Mouse (Mus musculus): ENCODE data around the gene Pomp. TPM values are rescaled to one million over a fixed set of nuclear protein-coding genes. Genes with fewer than 3 reads are reported as not detected.
"Not testable (repeated sequence)": the region's sequence is repeated elsewhere in the genome, so short reads cannot be mapped to it uniquely, and the experiment has no call there.

The Pomp gene
- total RNA-seq, 2 experiments from 2014 or later, result 149 to 163 TPM

GRCm38 (mm10) chr5:147894455-147895076, 34.3 kb downstream of the Pomp start, which contains the start of gene Slc46a3:
Slc46a3 (minus strand) TSS chr5:147894815.
- DNase-seq (ENCODE audit: extremely low spot score in 1 of 2, low spot score in 2 of 2), result peak; percentile 88 to 94
- intact Hi-C loops (cut with DNase I), result no loop called here

DNA sequence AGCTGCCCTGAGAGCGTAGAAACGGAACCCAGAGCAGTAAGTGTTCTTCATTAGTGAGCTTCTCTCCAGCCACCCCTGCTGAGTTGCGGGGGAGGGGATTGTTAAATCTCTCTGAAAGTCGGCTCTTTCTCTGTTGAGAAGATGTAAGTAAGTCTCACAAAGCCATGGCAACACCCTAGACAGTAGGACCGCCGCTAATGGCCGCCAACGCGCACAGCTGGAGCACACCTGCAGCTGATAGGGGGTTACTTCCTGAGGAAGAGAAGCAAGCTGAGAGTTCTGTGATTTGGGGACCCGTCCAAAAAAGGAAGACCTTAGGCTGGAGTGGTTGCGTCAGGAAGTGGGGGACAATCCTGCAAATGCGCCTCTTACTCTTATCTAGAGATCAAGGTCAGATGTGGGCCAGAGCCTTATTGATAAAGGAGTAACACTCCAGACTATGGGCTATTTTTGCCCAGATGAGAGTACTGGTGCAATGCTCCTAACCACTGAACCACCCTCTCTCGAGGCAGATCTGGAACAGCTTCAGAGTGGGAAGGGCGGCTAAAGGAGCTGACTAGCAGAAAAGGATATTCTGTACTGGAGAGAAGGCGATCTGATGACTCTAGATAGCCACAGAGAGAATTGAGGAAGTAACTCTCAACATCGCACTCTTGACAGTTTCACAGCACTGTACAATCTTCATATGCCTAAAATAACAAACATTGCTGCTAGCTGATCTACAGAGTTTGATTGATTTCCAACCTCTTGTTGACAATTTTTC, 35.4 kb downstream of the Pomp start:
- peak in 1 of 2 experiments; percentile 43 for DNase-seq (ENCODE audit: extremely low spot score in 1 of 2, low spot score in 2 of 2)
- intact Hi-C loops (cut with DNase I), result no loop called here

DNA sequence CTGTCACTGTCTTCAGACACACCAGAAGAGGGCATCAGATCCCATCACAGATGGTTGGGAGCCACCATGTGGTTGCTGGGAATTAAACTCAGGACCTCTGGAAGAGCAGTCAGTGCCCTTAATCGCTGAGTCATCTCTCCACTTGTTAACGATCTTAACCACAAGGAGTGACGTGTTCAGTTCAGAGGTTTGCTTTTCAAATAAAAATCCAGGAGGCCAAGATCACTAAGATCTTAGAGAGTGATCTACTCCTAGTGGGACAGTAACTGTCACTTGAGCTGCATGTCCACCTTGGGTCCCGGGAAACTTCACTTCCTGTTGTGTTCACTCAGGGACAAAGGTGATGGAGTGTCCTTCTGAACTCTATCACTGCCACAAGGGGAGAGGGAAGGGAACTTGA, 36.2 kb downstream of the Pomp start:
- intact Hi-C loops (cut with DNase I); DNase-seq (ENCODE audit: extremely low spot score in 1 of 2, low spot score in 2 of 2): not testable (repeated sequence)

DNA sequence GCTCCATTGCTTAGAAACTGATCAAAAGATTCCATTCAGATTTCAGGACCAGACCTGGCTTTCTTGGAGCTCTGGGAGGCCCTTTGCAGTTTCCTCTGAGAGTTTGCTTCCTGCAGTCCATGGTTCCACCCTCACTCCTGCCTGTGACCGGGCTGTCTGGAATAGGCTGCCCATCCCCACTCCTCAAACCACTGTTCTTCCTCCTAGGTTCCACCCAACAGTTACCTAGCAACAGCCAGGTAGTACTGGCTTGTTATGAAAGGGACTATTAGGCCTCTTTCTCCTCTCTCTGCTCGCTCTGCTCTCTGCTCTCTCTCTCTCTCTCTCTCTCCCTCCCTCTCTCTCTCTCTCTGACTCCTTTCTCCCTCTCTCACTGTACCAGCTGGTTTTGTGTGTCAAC, 38.0 kb downstream of the Pomp start:
- intact Hi-C loops (cut with DNase I), result no loop called here
- DNase-seq (ENCODE audit: extremely low spot score in 1 of 2, low spot score in 2 of 2), result no peak

- DNase-seq (ENCODE audit: extremely low spot score in 1 of 2, low spot score in 2 of 2), result no peak
- intact Hi-C loops (cut with DNase I), result no loop called here
Observed at GRCm38 (mm10) chr5:147898968-147899549, 38.8 kb downstream of the Pomp start.

DNA sequence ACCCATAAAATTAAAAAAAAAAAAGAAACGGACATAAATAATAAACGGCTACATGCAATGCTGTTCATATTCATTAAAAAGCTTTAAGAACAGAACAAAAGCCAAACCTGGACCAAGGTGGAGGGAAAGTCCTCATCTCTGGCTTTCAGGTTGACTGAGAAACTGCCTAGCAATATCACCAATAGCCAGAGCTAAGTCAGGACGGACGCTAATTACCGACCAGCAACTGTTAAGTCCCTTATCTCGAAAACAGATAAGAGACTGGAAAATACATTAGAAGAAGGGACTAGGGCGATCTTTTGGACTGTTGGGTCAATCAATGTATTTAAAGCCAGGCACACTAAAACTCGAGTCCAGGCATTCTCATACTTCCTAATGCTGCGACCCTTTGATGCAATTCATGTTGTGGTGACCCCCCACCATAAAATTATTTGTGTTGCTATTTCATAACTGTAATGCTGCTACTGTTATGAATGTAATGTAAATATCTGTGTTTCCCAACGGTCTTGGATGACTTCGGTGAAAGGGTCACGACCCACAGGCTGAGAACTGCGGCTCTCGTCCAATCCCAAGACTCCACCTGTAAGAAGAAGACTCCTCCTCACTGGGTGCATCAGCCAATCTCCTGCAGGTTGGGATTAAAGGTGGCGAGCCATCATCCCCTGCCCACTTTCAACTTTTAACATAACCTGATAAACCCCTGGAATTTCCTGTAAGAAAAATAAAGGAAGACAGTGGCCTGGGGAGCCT, 41.9 kb downstream of the Pomp start:
- no peak for DNase-seq (ENCODE audit: extremely low spot score in 1 of 2, low spot score in 2 of 2)
- intact Hi-C loops (cut with DNase I), result no loop called here

GRCm38 (mm10) chr5:147903166-147903565, 42.9 kb downstream of the Pomp start:
- no peak for DNase-seq (ENCODE audit: extremely low spot score in 1 of 2, low spot score in 2 of 2)
- intact Hi-C loops (cut with DNase I), result no loop called here

DNA sequence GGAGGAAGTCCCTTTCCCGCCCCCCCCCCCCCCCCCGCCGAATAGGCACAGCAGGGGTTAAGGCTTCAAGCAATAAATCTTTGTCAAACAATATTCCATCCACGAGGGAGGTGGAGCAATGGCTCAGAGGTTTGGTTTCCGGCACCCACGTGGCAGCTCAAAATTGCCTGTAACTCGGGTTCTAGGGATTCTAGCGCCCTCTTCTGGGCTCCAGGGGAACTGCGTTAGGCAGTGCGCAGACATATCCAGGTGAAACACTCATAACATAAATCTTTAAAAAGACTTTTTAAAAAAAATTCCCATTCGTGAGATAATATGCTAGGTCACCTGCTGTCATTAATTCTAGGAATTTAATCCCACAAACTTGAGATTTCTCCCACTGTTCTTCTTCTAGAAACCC, 46.9 kb downstream of the Pomp start:
- no peak for DNase-seq (ENCODE audit: extremely low spot score in 1 of 2, low spot score in 2 of 2)

GRCm38 (mm10) chr5:147907851-147908250, 47.6 kb downstream of the Pomp start:
- DNase-seq (ENCODE audit: extremely low spot score in 1 of 2, low spot score in 2 of 2), result no peak
- intact Hi-C loops (cut with DNase I), result no loop called here

More for the DNA sequence above, 46.9 kb downstream of the Pomp start:
- intact Hi-C loops (cut with DNase I), result no loop called here

DNA sequence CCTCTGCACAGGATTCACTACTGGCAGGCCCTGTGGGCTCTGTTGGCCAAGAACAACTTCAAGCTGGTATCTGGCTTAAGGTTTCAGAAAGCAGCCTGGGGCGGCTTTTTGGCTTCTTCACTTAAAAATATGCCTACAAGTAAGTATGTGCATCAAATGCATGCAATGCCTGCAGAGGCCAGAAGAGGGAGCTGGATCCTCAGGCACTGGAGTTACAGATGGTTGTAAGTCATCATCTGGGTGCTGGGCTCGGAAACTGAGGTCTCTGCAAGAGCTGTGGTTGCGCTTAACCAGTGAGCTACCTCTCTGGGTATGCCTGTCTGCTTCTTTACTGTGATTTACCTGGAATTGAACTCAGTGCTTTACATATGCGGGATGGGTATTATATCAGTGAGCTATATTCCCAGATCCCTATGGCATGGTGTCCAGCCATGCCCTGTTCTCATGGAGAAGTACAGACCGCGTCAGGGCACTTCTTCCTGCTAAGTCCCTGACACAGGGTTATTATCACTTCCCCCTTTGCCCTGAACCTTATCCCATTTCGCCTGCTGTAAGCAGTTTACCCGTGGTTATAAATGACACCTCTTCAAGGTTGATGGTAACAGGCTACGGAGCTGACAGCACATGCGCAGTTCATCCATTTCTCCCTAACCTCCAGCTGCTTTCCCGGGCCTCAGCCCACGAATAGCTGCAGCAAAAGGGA, 50.7 kb downstream of the Pomp start:
- intact Hi-C loops (cut with DNase I), result no loop called here

DNA sequence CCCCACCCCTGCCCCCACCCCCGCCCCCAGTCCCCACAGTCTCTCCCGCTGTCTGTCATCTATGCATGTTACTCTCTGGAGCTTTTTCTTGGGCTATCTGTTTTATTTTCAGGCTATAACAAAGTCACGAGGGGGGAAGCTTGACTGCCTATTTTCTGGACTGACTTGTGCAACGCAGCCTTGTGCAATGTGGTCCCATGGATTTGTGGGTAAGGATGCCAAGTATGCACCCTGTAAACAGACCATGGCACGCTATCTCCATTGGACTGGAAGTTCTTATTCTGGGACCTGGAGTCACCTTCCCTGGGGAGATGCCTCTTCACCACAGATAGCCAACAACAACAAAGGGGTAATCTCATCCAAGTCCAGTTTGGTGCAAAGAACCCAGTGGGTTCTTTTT, 51.5 kb downstream of the Pomp start:
- DNase-seq (ENCODE audit: extremely low spot score in 1 of 2, low spot score in 2 of 2), result no peak
- intact Hi-C loops (cut with DNase I), result no loop called here

More for the DNA sequence above, 50.7 kb downstream of the Pomp start:
- no peak for DNase-seq (ENCODE audit: extremely low spot score in 1 of 2, low spot score in 2 of 2)

- DNase-seq (ENCODE audit: extremely low spot score in 1 of 2, low spot score in 2 of 2), result peak in 1 of 2 experiments; percentile 87
- intact Hi-C loops (cut with DNase I), result no loop called here
Observed at GRCm38 (mm10) chr5:147913241-147913842, 53.1 kb downstream of the Pomp start.

GRCm38 (mm10) chr5:147915038-147915566, 54.8 kb downstream of the Pomp start:
- no peak for DNase-seq (ENCODE audit: extremely low spot score in 1 of 2, low spot score in 2 of 2)
- intact Hi-C loops (cut with DNase I), result no loop called here

DNA sequence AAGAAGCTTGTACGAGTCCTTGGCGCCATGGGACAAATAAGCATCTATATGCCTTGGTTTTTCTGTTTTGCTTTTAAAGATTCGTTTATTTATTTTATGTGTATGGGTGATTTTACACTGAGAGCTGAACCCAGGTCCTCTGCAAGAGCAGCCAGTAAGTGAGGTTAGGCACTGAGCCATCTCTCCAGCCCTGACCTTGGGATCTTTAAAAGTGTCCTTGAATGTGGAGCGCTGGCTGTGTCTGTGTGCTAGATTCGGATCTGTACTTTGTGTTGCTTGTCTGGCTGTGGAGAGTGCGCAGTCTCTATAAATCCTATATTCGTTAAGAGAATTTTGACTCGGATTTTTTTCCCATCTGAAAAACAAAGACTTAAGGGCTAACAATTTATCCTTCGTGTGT, 55.9 kb downstream of the Pomp start:
- DNase-seq (ENCODE audit: extremely low spot score in 1 of 2, low spot score in 2 of 2), result no peak
- intact Hi-C loops (cut with DNase I), result no loop called here

- intact Hi-C loops (cut with DNase I), result no loop called here
- peak in 1 of 2 experiments; percentile 73 for DNase-seq (ENCODE audit: extremely low spot score in 1 of 2, low spot score in 2 of 2)
Observed at GRCm38 (mm10) chr5:147918044-147918846, 58.0 kb downstream of the Pomp start.

DNA sequence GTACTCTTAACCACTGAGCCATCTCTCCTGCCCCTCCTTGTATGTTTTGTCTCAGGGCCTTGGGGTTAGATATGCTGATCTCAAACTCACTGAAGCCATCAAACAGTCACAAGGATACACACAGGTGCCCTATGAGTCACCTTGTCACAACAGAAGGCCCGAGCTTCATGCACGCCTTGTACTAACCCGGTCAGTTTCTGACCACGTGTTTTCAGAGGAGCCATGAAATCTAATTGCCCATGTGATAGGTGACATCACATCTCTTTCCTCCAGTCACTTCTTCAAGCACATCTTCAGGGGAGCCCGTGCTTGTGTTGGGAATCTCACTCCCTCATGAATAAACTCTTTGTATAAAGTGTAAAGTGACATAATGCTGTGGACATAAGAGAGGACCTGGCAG, 64.4 kb downstream of the Pomp start:
- intact Hi-C loops (cut with DNase I), result no loop called here
- no peak for DNase-seq (ENCODE audit: extremely low spot score in 1 of 2, low spot score in 2 of 2)
